Mouse (Mus musculus) kidney, postnatal 0 days (tissue): Measurements from ENCODE around the gene P2rx4. TPM values are rescaled to one million over a fixed set of nuclear protein-coding genes. Genes with fewer than 3 reads are reported as not detected.
A peak's percentile ranks its signal among the peaks of the same experiment; 100 is the strongest.

Experiments
- ATAC-seq: fragments of 200-750 bp; cut with Nextera tagmentation; replicated peaks from 2 replicates; pipeline ENCODE4 v1.8.0; 2017; ENCODE audit warnings: low read depth, moderate number of reproducible peaks, moderate TSS enrichment, moderate library complexity; ENCODE audit not compliant: low FRiP score
- DNase-seq: peaks from one replicate; pipeline ENCODE4 v3.0.0-alpha.2; 2016; ENCODE audit warnings: low spot score
- H3K27ac ChIP-seq: fragments of 300-500 bp; sonication (generic); 2 replicates; pipeline ENCODE4 v1.5.1; 2014; ENCODE audit warnings: mild to moderate bottlenecking
- H3K27me3 ChIP-seq: fragments of 300-500 bp; sonication (generic); 2 replicates; pipeline ENCODE4 v1.6.1; 2014; ENCODE audit warnings: low read length, mixed read lengths; ENCODE audit not compliant: insufficient read depth
- H3K36me3 ChIP-seq: fragments of 300-500 bp; sonication (generic); 2 replicates; pipeline ENCODE4 v1.6.1; 2014; ENCODE audit warnings: low read length, mixed read lengths; ENCODE audit not compliant: insufficient read depth
- H3K4me1 ChIP-seq: fragments of 300-500 bp; sonication (generic); replicated peaks from 2 replicates; pipeline ENCODE4 v1.6.1; 2014; ENCODE audit warnings: antibody characterized with exemption, low read length, mixed read lengths; ENCODE audit not compliant: insufficient read depth
- H3K4me2 ChIP-seq: fragments of 300-500 bp; sonication (generic); 2 replicates; pipeline ENCODE4 v1.6.1; 2014; ENCODE audit warnings: mild to moderate bottlenecking, low read length, moderate library complexity, mixed read lengths
- H3K4me3 ChIP-seq: fragments of 300-500 bp; sonication (generic); replicated peaks from 2 replicates; pipeline ENCODE4 v1.5.1; 2014; ENCODE audit warnings: low read depth, low read length
- H3K9ac ChIP-seq: fragments of 300-500 bp; sonication (generic); 2 replicates; pipeline ENCODE4 v1.6.1; 2014; ENCODE audit warnings: low read depth, low read length
- H3K9me3 ChIP-seq: fragments of 300-500 bp; sonication (generic); replicated peaks from 2 replicates; pipeline ENCODE4 v1.6.1; 2016; ENCODE audit warnings: low read length, inconsistent platforms, mixed read lengths
- CTCF ChIP-seq: IDR thresholded peaks from 2 replicates; pipeline ENCODE4 v1.5.1; 2016; ENCODE audit warnings: antibody characterized with exemption, low read depth, mild to moderate bottlenecking, moderate library complexity
- WGBS: fragments of 180-500 bp; shearing (Covaris S2); extraction: QIAGEN DNeasy Blood & Tissue Kit; methylation state at CpG from one replicate; pipeline ENCODE4 v1.1.7; 2014; 5-methylcytosine and 5-hydroxymethylcytosine counted together
- polyA plus RNA-seq: library from polyadenylated mRNA; unstranded; fragments of >200 nt; fragmentation: Nextera tagmentation; extraction: Ambion mirVana; gene quantifications from 2 replicates; pipeline ENCODE4 v1.2.1, GENCODE M21; 2015

The P2rx4 gene
- polyA plus RNA-seq, 1 experiment from 2014 or later, result 33.7 TPM

GRCm38 (mm10) chr5:122771428-122771827 is 64.1 kb downstream of the P2rx4 start:
- no peaks in the 10 kb centered on the region for H3K27me3 ChIP-seq
- H3K36me3 ChIP-seq, result no peaks in the 10 kb centered on the region
- H3K9ac ChIP-seq, result no peak overlapping the region
- H3K4me2 ChIP-seq, result no peak overlapping the region
- no peaks in the 10 kb centered on the region for H3K9me3 ChIP-seq
- no peak overlapping the region for H3K4me3 ChIP-seq
- 71% methylated on average over 9 of the region's 9 CpGs for WGBS
- ATAC-seq (no peak), DNase-seq (no peak)
- H3K27ac ChIP-seq, result peak overlapping the region; percentile 88
- no peak for TF ChIP-seq CTCF
- no peaks in the 10 kb centered on the region; the same call in 1 of the 2 replicates for H3K4me1 ChIP-seq

GRCm38 (mm10) chr5:122773756-122774155 is 66.4 kb downstream of the P2rx4 start:
- no peaks in the 10 kb centered on the region for H3K27me3 ChIP-seq
- no peaks in the 10 kb centered on the region for H3K9me3 ChIP-seq
- WGBS, result 88% methylated on average over 11 of the region's 11 CpGs
- H3K4me3 ChIP-seq, result no peak overlapping the region
- no peak overlapping the region for H3K4me2 ChIP-seq
- no peak overlapping the region for H3K27ac ChIP-seq
- no peak for TF ChIP-seq CTCF
- no peaks in the 10 kb centered on the region for H3K36me3 ChIP-seq
- ATAC-seq (no peak), DNase-seq (no peak)
- no peak overlapping the region for H3K9ac ChIP-seq
- H3K4me1 ChIP-seq, result peaks cover 4% of the 10 kb centered on the region; the same call in 1 of the 2 replicates

GRCm38 (mm10) chr5:122774743-122775611 is 67.6 kb downstream of the P2rx4 start:
- ATAC-seq (no peak), DNase-seq (peak; percentile 66)
- no peaks in the 10 kb centered on the region for H3K27me3 ChIP-seq
- no peak for TF ChIP-seq CTCF
- no peaks in the 10 kb centered on the region for H3K36me3 ChIP-seq
- WGBS, result 58% methylated on average over 27 of the region's 28 CpGs
- H3K4me3 ChIP-seq, result no peak overlapping the region
- H3K4me1 ChIP-seq, result peaks cover 4% of the 10 kb centered on the region; the same call in 1 of the 2 replicates
- H3K27ac ChIP-seq, result no peak overlapping the region
- H3K9me3 ChIP-seq, result no peaks in the 10 kb centered on the region
- 0 out of 2 replicates have a peak overlapping the region, but pooled peaks have one; percentile 5 for H3K4me2 ChIP-seq
- no peak overlapping the region for H3K9ac ChIP-seq

GRCm38 (mm10) chr5:122775646-122776286 is 68.4 kb downstream of the P2rx4 start:
- Histone ChIP-seq H3K4me3 (no peak overlapping the region), H3K9ac (no peak overlapping the region), H3K4me1 (0 out of 2 replicates have a peak, but pooled peaks cover 4% of the 10 kb centered on the region), H3K27ac (no peak overlapping the region), H3K27me3 (no peaks in the 10 kb centered on the region), H3K36me3 (no peaks in the 10 kb centered on the region), H3K9me3 (no peaks in the 10 kb centered on the region), H3K4me2 (no peak overlapping the region)
- no peak for ATAC-seq
- no peak for DNase-seq
- WGBS, result 70% methylated on average over 14 of the region's 14 CpGs
- TF ChIP-seq CTCF, result no peak

DNA sequence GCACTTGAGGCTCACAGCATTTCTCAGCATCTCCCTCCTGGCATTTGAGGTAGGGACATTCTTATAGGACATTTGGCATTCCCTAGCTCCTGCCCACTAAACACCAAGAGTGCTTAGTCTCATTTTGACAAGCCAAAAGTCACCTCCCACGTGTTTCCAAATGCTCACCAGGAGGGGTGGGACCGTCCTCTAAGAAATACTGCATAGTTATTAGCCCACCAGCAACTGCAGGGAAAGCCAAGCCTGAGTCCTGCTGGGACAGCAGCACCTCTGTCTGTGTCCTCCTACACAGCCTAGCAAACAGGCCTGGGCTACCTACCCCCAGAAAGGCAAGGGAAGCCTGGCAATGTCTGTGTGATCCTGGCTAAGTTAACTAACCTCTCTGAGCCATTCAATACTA is 70.0 kb downstream of the P2rx4 start:
- TF ChIP-seq CTCF, result no peak
- H3K9ac ChIP-seq, result no peak overlapping the region
- H3K4me3 ChIP-seq, result no peak overlapping the region
- 0 out of 2 replicates have a peak, but pooled peaks cover 4% of the 10 kb centered on the region for H3K4me1 ChIP-seq
- peak overlapping the region; percentile 17; the same call in 1 of the 2 replicates for H3K4me2 ChIP-seq
- ATAC-seq (no peak), DNase-seq (no peak)
- whole genome bisulfite sequencing, result 29% methylated on average over 2 of the region's 2 CpGs
- H3K27me3 ChIP-seq, result no peaks in the 10 kb centered on the region
- H3K36me3 ChIP-seq, result no peaks in the 10 kb centered on the region
- no peaks in the 10 kb centered on the region for H3K9me3 ChIP-seq
- H3K27ac ChIP-seq, result no peak overlapping the region
